Mouse (Mus musculus) midbrain, embryonic 16.5 days (tissue): Measurements from ENCODE around the gene Osbpl3. TPM values are rescaled to one million over a fixed set of nuclear protein-coding genes. Genes with fewer than 3 reads are reported as not detected.

ENCODE experiments used
- ATAC-seq: fragments of 200-750 bp; cut with Nextera tagmentation; 2 replicates; pipeline ENCODE4 v1.8.0; 2017; ENCODE audit warnings: moderate TSS enrichment
- H3K27ac ChIP-seq: fragments of 300-500 bp; sonication (generic); 2 replicates; pipeline ENCODE4 v1.5.1; 2014; ENCODE audit warnings: mild to moderate bottlenecking, low read length, mixed read lengths
- H3K27me3 ChIP-seq: fragments of 300-500 bp; sonication (generic); 2 replicates; pipeline ENCODE4 v1.6.1; 2014; ENCODE audit warnings: low read depth, low read length, mixed read lengths; ENCODE audit not compliant: control insufficient read depth, insufficient read depth
- H3K36me3 ChIP-seq: fragments of 300-500 bp; sonication (generic); 2 replicates; pipeline ENCODE4 v1.6.1; 2014; ENCODE audit warnings: mild to moderate bottlenecking, low read length, moderate library complexity, mixed read lengths; ENCODE audit not compliant: control insufficient read depth, insufficient read depth
- H3K4me1 ChIP-seq: fragments of 300-500 bp; sonication (generic); 2 replicates; pipeline ENCODE4 v1.6.1; 2014; ENCODE audit warnings: mild to moderate bottlenecking, low read length, mixed read lengths; ENCODE audit not compliant: control insufficient read depth, insufficient read depth
- H3K4me2 ChIP-seq: fragments of 300-500 bp; sonication (generic); 2 replicates; pipeline ENCODE4 v1.6.1; 2014; ENCODE audit warnings: mild to moderate bottlenecking, low read length, mixed read lengths
- H3K4me3 ChIP-seq: fragments of 300-500 bp; sonication (generic); 2 replicates; pipeline ENCODE4 v1.5.1; 2014; ENCODE audit warnings: low read depth, mild to moderate bottlenecking, low read length, moderate library complexity, mixed read lengths
- H3K9ac ChIP-seq: fragments of 300-500 bp; sonication (generic); 2 replicates; pipeline ENCODE4 v1.6.1; 2014; ENCODE audit warnings: low read depth, low read length, mixed read lengths
- H3K9me3 ChIP-seq: fragments of 300-500 bp; sonication (generic); replicated peaks from 2 replicates; pipeline ENCODE4 v1.6.1; 2014; ENCODE audit warnings: mild to moderate bottlenecking, low read length, mixed read lengths; ENCODE audit not compliant: control insufficient read depth, poor library complexity, severe bottlenecking
- WGBS: fragments of 180-500 bp; shearing (Covaris S2); extraction: QIAGEN DNeasy Blood & Tissue Kit; methylation state at CpG from one replicate; pipeline ENCODE4 v1.1.7; 2014; 5-methylcytosine and 5-hydroxymethylcytosine counted together
- polyA plus RNA-seq: library from polyadenylated mRNA; unstranded; fragments of >200 nt; fragmentation: Nextera tagmentation; extraction: Ambion mirVana; gene quantifications from 2 replicates; pipeline ENCODE4 v1.2.1, GENCODE M21; 2015

Gene Osbpl3
- polyA plus RNA-seq, 1 experiment from 2014 or later, result 6.0 TPM

DNA sequence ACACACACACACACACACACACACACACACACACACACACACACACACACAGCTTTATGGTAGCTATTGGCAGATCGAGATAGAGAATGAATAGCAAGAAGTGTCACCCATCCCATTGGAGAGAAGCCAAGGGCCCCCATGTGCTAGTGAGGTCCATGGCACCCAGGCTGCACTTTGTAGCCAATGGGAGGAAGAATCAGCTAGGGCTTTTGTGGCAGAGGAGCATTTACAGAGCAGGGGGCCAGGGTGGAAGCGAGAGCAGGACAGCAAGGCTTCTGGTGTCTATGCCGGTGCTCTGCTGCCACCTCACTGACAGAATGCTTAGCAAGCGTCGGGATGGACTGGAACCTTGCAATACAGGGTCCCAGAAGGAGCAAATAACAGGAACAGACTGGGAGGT lies 200.6 kb downstream of the Osbpl3 start:
- Histone ChIP-seq H3K4me2 (no peak overlapping the region), H3K36me3 (no peaks in the 10 kb centered on the region), H3K4me1 (peaks cover 8% of the 10 kb centered on the region), H3K9ac (no peak overlapping the region), H3K4me3 (no peak overlapping the region), H3K27ac (no peak overlapping the region), H3K9me3 (no peaks in the 10 kb centered on the region), H3K27me3 (no peaks in the 10 kb centered on the region)
- no peak for ATAC-seq
- 79% methylated on average over 5 of the region's 5 CpGs for WGBS

- no peak overlapping the region for H3K4me2 ChIP-seq
- H3K9me3 ChIP-seq, result no peaks in the 10 kb centered on the region
- no peaks in the 10 kb centered on the region for H3K36me3 ChIP-seq
- peaks cover 2% of the 10 kb centered on the region; the same call in 1 of the 2 replicates for H3K4me1 ChIP-seq
- no peak for ATAC-seq
- no peaks in the 10 kb centered on the region for H3K27me3 ChIP-seq
- no peak overlapping the region for H3K27ac ChIP-seq
- no peak overlapping the region for H3K9ac ChIP-seq
- 71% methylated on average over 10 of the region's 10 CpGs for WGBS
- no peak overlapping the region for H3K4me3 ChIP-seq
Observed at GRCm38 (mm10) chr6:50254723-50255184, 201.2 kb downstream of the Osbpl3 start.

- Histone ChIP-seq H3K4me2 (no peak overlapping the region), H3K27ac (no peak overlapping the region), H3K4me1 (no peaks in the 10 kb centered on the region), H3K27me3 (no peaks in the 10 kb centered on the region), H3K9me3 (no peaks in the 10 kb centered on the region), H3K4me3 (no peak overlapping the region), H3K9ac (no peak overlapping the region), H3K36me3 (no peaks in the 10 kb centered on the region; the same call in 1 of the 2 replicates)
- no peak for ATAC-seq
- WGBS, result 69% methylated on average over 5 of the region's 5 CpGs
Observed at GRCm38 (mm10) chr6:50252690-50253089, 203.3 kb downstream of the Osbpl3 start.

- H3K9ac ChIP-seq, result no peak overlapping the region
- 93% methylated on average over 4 of the region's 4 CpGs for WGBS
Observed at GRCm38 (mm10) chr6:50247791-50248190, 208.2 kb downstream of the Osbpl3 start.

GRCm38 (mm10) chr6:50247356-50247755 lies 208.6 kb downstream of the Osbpl3 start:
- H3K4me2 ChIP-seq, result no peak overlapping the region
- ATAC-seq, result no peak
- no peaks in the 10 kb centered on the region for H3K27me3 ChIP-seq
- no peaks in the 10 kb centered on the region for H3K9me3 ChIP-seq
- no peaks in the 10 kb centered on the region for H3K4me1 ChIP-seq
- WGBS, result 85% methylated on average over 2 of the region's 2 CpGs
- no peaks in the 10 kb centered on the region; the same call in 1 of the 2 replicates for H3K36me3 ChIP-seq
- H3K27ac ChIP-seq, result no peak overlapping the region
- no peak overlapping the region for H3K9ac ChIP-seq
- H3K4me3 ChIP-seq, result no peak overlapping the region

More at GRCm38 (mm10) chr6:50247791-50248190, 208.2 kb downstream of the Osbpl3 start:
- Histone ChIP-seq H3K27me3 (no peaks in the 10 kb centered on the region), H3K4me3 (no peak overlapping the region), H3K9me3 (no peaks in the 10 kb centered on the region), H3K4me1 (no peaks in the 10 kb centered on the region), H3K4me2 (no peak overlapping the region), H3K36me3 (no peaks in the 10 kb centered on the region; the same call in 1 of the 2 replicates), H3K27ac (no peak overlapping the region)
- ATAC-seq, result no peak

GRCm38 (mm10) chr6:50244967-50245366 lies 211.0 kb downstream of the Osbpl3 start:
- Histone ChIP-seq H3K9me3 (no peaks in the 10 kb centered on the region), H3K36me3 (no peaks in the 10 kb centered on the region; the same call in 1 of the 2 replicates), H3K4me1 (no peaks in the 10 kb centered on the region), H3K27ac (no peak overlapping the region), H3K27me3 (no peaks in the 10 kb centered on the region), H3K9ac (no peak overlapping the region), H3K4me2 (no peak overlapping the region), H3K4me3 (no peak overlapping the region)
- 92% methylated on average over 4 of the region's 4 CpGs for WGBS
- no peak for ATAC-seq

GRCm38 (mm10) chr6:50244126-50244525 lies 211.9 kb downstream of the Osbpl3 start:
- Histone ChIP-seq H3K27me3 (no peaks in the 10 kb centered on the region), H3K36me3 (no peaks in the 10 kb centered on the region; the same call in 1 of the 2 replicates), H3K9ac (no peak overlapping the region), H3K4me3 (no peak overlapping the region), H3K27ac (no peak overlapping the region), H3K4me1 (no peaks in the 10 kb centered on the region), H3K9me3 (no peaks in the 10 kb centered on the region), H3K4me2 (no peak overlapping the region)
- ATAC-seq, result no peak
- 72% methylated on average over 4 of the region's 4 CpGs for WGBS

Other genes with a start within 250 kb of the Osbpl3 start
- 89.6 and 96.4 TPM in 2 replicates for gene Gsdme, start 192.3 kb downstream of the Osbpl3 start, polyA plus RNA-seq
- 68.8 and 73.5 TPM in 2 replicates for gene Cycs, start 110.3 kb upstream of the Osbpl3 start, polyA plus RNA-seq
- 4.0 and 4.3 TPM in 2 replicates for gene 4921507P07Rik, start 140.4 kb upstream of the Osbpl3 start, polyA plus RNA-seq
- 1.3 and 1.5 TPM in 2 replicates for gene Npvf, start 198.2 kb upstream of the Osbpl3 start, polyA plus RNA-seq